Mouse (Mus musculus): ENCODE data around the gene Hsd3b2. TPM values are rescaled to one million over a fixed set of nuclear protein-coding genes. Genes with fewer than 3 reads are reported as not detected.
A peak's percentile ranks its signal among the peaks of the same experiment; 100 is the strongest.
"Not testable (repeated sequence)": the region's sequence is repeated elsewhere in the genome, so short reads cannot be mapped to it uniquely, and the experiment has no call there.

Gene Hsd3b2
- total RNA-seq (2022), result under 1 TPM in 3 of 4 experiments, not detected in 1; 0.09 to 0.24 (median 0.20) TPM

- no peak for DNase-seq (ENCODE audit: low spot score in 2 of 2)
Observed at GRCm38 (mm10) chr3:98724376-98724775, at the start of gene Hsd3b2. Hsd3b2 (minus strand) TSS chr3:98724543.

GRCm38 (mm10) chr3:98764155-98764554 lies 39.8 kb upstream of the Hsd3b2 start:
- no peak for DNase-seq (ENCODE audit: low spot score in 2 of 2)

GRCm38 (mm10) chr3:98756836-98757235 lies 32.5 kb upstream of the Hsd3b2 start:
- no peak for DNase-seq (ENCODE audit: low spot score in 2 of 2)

DNA sequence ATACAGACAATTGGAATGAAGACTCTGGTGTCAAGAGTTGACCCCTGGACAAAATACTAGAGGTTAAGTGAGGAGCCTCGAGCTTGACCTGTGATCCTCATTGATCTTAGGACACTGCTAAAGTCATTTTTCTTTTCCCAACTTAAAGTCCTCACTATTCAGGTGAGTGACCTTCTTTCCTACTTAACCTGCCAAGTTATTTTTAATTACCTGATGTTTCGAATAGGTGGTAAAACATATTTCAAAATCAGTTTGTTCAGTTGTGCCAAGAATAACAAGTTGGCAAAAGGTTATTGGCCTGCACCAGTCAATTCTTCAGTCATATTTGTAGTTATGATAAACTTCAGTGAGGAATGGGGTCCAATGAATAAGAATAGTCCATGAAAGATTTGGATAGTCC lies 27.8 kb upstream of the Hsd3b2 start:
- DNase-seq (ENCODE audit: low spot score in 2 of 2), result no peak

GRCm38 (mm10) chr3:98741043-98741442 lies 16.7 kb upstream of the Hsd3b2 start:
- DNase-seq (ENCODE audit: low spot score in 2 of 2), result not testable (repeated sequence)

- DNase-seq (ENCODE audit: low spot score in 2 of 2), result no peak
Observed at GRCm38 (mm10) chr3:98734340-98734739, 10.0 kb upstream of the Hsd3b2 start.

- DNase-seq (ENCODE audit: low spot score in 2 of 2), result no peak
Observed at GRCm38 (mm10) chr3:98733724-98734123, 9.4 kb upstream of the Hsd3b2 start.

DNA sequence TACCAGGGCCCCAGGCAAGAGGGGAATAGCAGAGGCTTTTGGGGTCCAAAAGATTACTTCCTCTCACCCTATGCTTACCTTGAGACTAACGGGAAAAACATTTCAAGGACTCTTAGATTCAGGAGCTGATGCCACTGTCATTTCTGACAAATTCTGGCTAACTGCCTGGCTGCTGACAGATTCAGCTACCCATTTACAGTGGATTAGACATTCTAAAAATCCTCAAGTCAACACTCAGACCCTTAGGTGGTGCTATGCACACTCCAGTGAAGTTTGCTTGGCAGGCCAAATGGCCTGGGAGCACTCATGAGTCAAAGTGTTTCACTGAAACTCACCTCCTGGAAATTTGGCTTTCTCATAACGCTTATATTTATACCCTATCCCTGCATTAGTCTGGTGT lies 1.9 kb upstream of the Hsd3b2 start:
- DNase-seq (ENCODE audit: low spot score in 2 of 2), result peak in 1 of 2 experiments; percentile 6

GRCm38 (mm10) chr3:98720740-98721139 lies 3.6 kb downstream of the Hsd3b2 start:
- DNase-seq (ENCODE audit: low spot score in 2 of 2), result no peak

DNA sequence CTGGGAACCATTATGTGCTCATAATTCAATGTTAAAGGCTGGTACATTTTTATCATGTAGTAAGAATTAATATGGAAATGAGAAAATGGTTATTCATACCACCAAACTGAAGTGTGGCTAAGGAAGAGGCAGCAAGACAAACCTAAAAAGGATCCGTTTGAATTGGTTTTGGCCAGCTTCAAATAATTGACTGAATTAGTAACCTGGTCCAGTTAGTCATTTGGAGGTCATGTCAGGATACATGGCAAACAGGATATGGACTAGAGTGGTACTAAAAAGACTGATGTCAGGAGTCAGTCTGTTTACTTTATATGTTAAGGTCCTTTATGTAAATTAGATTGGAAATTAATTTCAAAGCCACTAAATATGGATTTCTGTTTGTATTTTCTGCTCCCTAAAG lies 41.9 kb downstream of the Hsd3b2 start:
- DNase-seq (ENCODE audit: low spot score in 2 of 2), result no peak

GRCm38 (mm10) chr3:98680786-98681185 lies 43.6 kb downstream of the Hsd3b2 start:
- DNase-seq (ENCODE audit: low spot score in 2 of 2), result no peak

Other genes with a start within 250 kb of the Hsd3b2 start
- gene Hsd3b4, start 214.0 kb downstream of the Hsd3b2 start, total RNA-seq (2022), result not detected
- not detected for gene Gm10681, start 135.7 kb downstream of the Hsd3b2 start, total RNA-seq (2022)
- not detected for gene Hsd3b5, start 94.3 kb downstream of the Hsd3b2 start, total RNA-seq (2022)
- not detected for gene Hsd3b3, start 38.6 kb upstream of the Hsd3b2 start, total RNA-seq (2022)
- gene Hsd3b6, start 89.9 kb upstream of the Hsd3b2 start, total RNA-seq (2022), result not detected
- 1 to 10 TPM; 2.6 to 4.4 (median 3.9) TPM for gene Hsd3b1, start 135.3 kb upstream of the Hsd3b2 start, total RNA-seq (2022)
- gene Hao2, start 168.7 kb upstream of the Hsd3b2 start, total RNA-seq (2022), result not detected

All from layer of hippocampus, adult 8-10 months (tissue).